Mouse (Mus musculus): Measurements from ENCODE around the gene Zfp275. TPM values are rescaled to one million over a fixed set of nuclear protein-coding genes. Genes with fewer than 3 reads are reported as not detected.
"Not testable (repeated sequence)": the region's sequence is repeated elsewhere in the genome, so short reads cannot be mapped to it uniquely, and the experiment has no call there.

Gene Zfp275
- polyA plus RNA-seq (2014; fragmentation: Nextera tagmentation; extraction: Ambion mirVana): 20.2 and 20.3 TPM in 2 replicates

DNA sequence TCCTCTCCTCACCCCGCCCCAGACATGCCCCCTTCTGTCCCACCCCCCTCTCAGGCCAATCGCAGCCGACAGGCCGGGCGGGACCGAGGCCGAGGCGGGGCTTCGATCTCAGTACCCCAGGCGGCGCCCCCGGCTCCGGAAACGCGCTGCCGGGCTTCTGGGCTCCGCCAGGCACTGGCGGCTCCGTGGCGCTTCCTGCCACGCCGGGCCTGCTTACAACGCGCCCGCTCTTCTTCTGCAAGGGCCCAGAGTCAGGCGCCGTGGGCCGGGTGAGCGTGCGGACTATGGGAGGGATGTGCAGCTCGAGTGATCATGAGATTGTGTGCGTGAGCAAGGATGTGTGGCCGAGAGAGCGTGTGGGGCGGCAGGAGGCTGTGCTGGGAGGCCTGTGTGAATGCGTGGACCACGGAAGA, at the start of gene Zfp275:
Gene Zfp275, plus strand, starts transcription at position 139 of the 413 bp plus-strand sequence.
- 18% methylated on average over 37 of the region's 37 CpGs for WGBS
- H3K4me3 ChIP-seq (ENCODE audit: low read depth, low read length): peak within 1 kb of the TSS; percentile 56
- peak within 1 kb of the TSS; percentile 58 for H3K4me2 ChIP-seq (ENCODE audit: low read depth, low read length)
- H3K27ac ChIP-seq (replicated peaks; ENCODE audit: low read depth, low read length): 0 out of 2 replicates have a peak within 1 kb of the TSS, but pooled peaks have one; percentile 35
- H3K27me3 ChIP-seq (ENCODE audit: control insufficient read depth, insufficient read depth, low read length): no peaks in the 10 kb centered on the region
- H3K4me1 ChIP-seq (ENCODE audit: control insufficient read depth, insufficient read depth, low read length): no peaks in the 10 kb centered on the region
- no peaks in the 10 kb centered on the region for H3K9me3 ChIP-seq (replicated peaks; ENCODE audit: control insufficient read depth, low read length)
- no peaks in the 10 kb centered on the region for H3K36me3 ChIP-seq (replicated peaks; ENCODE audit: control insufficient read depth, insufficient read depth, low read depth, low read length)
- H3K9ac ChIP-seq (replicated peaks; ENCODE audit: low read length): peak within 1 kb of the TSS; percentile 76
- peak; percentile 97 for ATAC-seq (replicated peaks; ENCODE audit: insufficient number of reproducible peaks, low FRiP score, low TSS enrichment, low read depth)
- peak; percentile 80 for DNase-seq (ENCODE audit: low spot score)

DNA sequence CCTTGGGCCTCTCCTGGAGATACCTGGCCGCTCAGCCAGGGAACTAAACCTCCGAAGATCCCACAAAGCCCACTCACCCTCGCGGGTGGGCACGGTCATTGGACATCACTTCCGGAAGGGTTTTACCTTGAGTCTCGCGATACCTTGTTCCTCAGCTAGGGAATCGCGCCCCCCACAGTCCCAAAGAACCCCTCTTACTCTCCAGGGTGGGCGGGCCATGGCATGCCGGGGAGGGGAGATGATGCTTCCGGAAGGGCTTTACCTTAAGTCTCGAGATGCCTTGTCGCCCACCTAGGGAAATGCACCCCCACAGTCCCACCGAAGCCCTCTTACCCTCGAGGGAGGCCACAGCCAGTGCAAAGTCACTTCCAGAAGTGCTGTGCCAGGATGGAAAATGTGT, 49.5 kb upstream of the Zfp275 start, which contains the start of the genes Xlr5a and Xlr5c:
Gene Xlr5a, minus strand, starts transcription at position 101 of the 400 bp plus-strand sequence.
Gene Xlr5c, minus strand, starts transcription at position 101 of the 400 bp plus-strand sequence.
- not testable (repeated sequence) for H3K9me3 ChIP-seq (replicated peaks; ENCODE audit: control insufficient read depth, low read length); H3K4me1 ChIP-seq (ENCODE audit: control insufficient read depth, insufficient read depth, low read length); DNase-seq (ENCODE audit: low spot score); H3K4me2 ChIP-seq (ENCODE audit: low read depth, low read length); ATAC-seq (replicated peaks; ENCODE audit: insufficient number of reproducible peaks, low FRiP score, low TSS enrichment, low read depth); H3K27me3 ChIP-seq (ENCODE audit: control insufficient read depth, insufficient read depth, low read length); H3K4me3 ChIP-seq (ENCODE audit: low read depth, low read length); H3K9ac ChIP-seq (replicated peaks; ENCODE audit: low read length); H3K36me3 ChIP-seq (replicated peaks; ENCODE audit: control insufficient read depth, insufficient read depth, low read depth, low read length); H3K27ac ChIP-seq (replicated peaks; ENCODE audit: low read depth, low read length)
- WGBS: 93% methylated on average over 12 of the region's 17 CpGs

DNA sequence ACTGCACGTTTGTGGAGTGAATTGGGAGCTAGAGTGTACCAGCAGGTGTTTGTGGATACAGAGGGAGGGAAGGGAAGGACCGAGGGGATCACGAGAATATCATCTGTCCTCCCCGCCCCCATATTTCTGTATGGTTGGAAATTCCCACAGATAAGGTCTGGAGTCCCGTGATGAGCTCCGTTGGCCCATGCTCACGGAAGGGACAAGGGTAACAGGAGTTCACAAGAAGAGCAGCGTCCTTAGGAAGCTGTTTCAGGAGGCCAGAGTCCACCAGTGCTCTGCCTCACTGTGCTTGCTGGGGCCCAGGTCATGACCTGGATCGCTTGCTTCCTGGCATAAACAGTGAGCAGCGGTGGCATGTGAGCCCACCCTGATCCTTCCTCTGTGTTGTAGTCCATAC, 46.7 kb upstream of the Zfp275 start:
- H3K27ac ChIP-seq (replicated peaks; ENCODE audit: low read depth, low read length); H3K9me3 ChIP-seq (replicated peaks; ENCODE audit: control insufficient read depth, low read length); H3K27me3 ChIP-seq (ENCODE audit: control insufficient read depth, insufficient read depth, low read length); H3K4me1 ChIP-seq (ENCODE audit: control insufficient read depth, insufficient read depth, low read length); ATAC-seq (replicated peaks; ENCODE audit: insufficient number of reproducible peaks, low FRiP score, low TSS enrichment, low read depth); H3K9ac ChIP-seq (replicated peaks; ENCODE audit: low read length); H3K4me2 ChIP-seq (ENCODE audit: low read depth, low read length); DNase-seq (ENCODE audit: low spot score); H3K36me3 ChIP-seq (replicated peaks; ENCODE audit: control insufficient read depth, insufficient read depth, low read depth, low read length); H3K4me3 ChIP-seq (ENCODE audit: low read depth, low read length): not testable (repeated sequence)
- 79% methylated on average over 6 of the region's 10 CpGs for WGBS

DNA sequence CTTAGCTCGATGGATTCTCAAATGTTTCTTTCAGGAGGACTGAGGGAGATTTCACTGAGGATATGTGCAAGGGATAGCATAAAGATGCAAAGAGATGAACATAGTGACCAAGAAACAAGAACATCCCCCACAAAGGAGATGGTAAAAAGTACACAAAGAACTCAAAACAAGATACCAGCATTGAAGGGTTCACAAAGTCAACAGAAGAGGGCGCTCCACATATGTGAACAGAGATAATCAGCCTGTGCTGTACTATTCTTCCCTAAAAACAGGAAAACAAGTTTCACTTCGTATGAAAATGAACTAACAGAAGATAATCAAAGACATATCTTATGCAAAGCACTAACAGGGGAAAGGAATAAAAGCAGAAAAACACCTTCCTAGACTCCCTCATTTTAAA, 29.9 kb upstream of the Zfp275 start:
- DNase-seq (ENCODE audit: low spot score) (peak; percentile 50), ATAC-seq (replicated peaks; ENCODE audit: insufficient number of reproducible peaks, low FRiP score, low TSS enrichment, low read depth) (no peak)
- no peaks in the 10 kb centered on the region for H3K36me3 ChIP-seq (replicated peaks; ENCODE audit: control insufficient read depth, insufficient read depth, low read depth, low read length)
- no peak overlapping the region for H3K27ac ChIP-seq (replicated peaks; ENCODE audit: low read depth, low read length)
- WGBS: 44% methylated on average over 3 of the region's 3 CpGs
- H3K27me3 ChIP-seq (ENCODE audit: control insufficient read depth, insufficient read depth, low read length): no peaks in the 10 kb centered on the region
- no peaks in the 10 kb centered on the region for H3K9me3 ChIP-seq (replicated peaks; ENCODE audit: control insufficient read depth, low read length)
- no peak overlapping the region for H3K9ac ChIP-seq (replicated peaks; ENCODE audit: low read length)
- no peaks in the 10 kb centered on the region for H3K4me1 ChIP-seq (ENCODE audit: control insufficient read depth, insufficient read depth, low read length)
- H3K4me3 ChIP-seq (ENCODE audit: low read depth, low read length): no peak overlapping the region
- H3K4me2 ChIP-seq (ENCODE audit: low read depth, low read length): no peak overlapping the region

DNA sequence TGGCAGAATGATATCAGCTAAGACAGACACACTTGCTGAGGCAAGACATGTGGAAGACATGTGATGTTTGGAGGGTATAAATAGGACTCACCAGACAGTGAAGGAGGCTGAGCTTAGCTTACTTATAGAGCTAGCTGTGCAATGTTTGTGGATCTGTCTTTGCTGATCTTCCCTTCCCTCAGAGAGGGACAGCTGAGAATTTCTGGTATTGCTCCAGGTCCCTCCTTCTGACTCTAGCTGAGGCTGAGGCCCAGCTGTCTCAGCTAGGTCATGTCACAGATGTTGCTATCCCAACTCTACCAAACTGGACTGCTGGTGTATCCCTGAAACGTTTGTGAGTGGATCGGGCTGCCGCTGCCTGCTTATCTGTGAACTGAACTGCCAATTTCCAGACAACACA, 21.4 kb upstream of the Zfp275 start:
- no peak for ATAC-seq (replicated peaks; ENCODE audit: insufficient number of reproducible peaks, low FRiP score, low TSS enrichment, low read depth)
- H3K27me3 ChIP-seq (ENCODE audit: control insufficient read depth, insufficient read depth, low read length): no peaks in the 10 kb centered on the region
- 60% methylated on average over 3 of the region's 3 CpGs for WGBS

DNA sequence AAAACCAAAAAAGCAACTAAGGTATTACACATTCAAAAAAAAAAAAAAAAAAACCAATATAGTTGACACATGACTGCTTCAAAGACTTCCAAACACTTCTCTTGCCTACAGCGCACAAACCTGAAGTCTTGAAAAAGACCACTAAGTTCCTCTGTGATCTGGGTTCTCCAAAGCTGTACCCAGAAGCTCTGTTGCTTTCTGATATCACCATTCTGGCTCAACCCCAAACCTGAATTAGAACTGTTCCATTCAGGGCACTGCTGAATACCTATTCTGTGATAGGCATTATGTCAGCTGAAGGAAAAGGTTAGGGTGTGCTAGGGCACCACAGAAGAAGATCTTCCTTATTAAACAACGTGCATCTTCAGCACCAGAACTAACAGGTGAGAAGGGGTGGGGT, 15.2 kb upstream of the Zfp275 start:
- WGBS: 65% methylated on average over 2 of the region's 2 CpGs
- H3K4me3 ChIP-seq (ENCODE audit: low read depth, low read length): no peak overlapping the region
- no peaks in the 10 kb centered on the region for H3K4me1 ChIP-seq (ENCODE audit: control insufficient read depth, insufficient read depth, low read length)
- DNase-seq (ENCODE audit: low spot score) (no peak), ATAC-seq (replicated peaks; ENCODE audit: insufficient number of reproducible peaks, low FRiP score, low TSS enrichment, low read depth) (no peak)
- H3K27ac ChIP-seq (replicated peaks; ENCODE audit: low read depth, low read length): no peak overlapping the region
- no peaks in the 10 kb centered on the region for H3K36me3 ChIP-seq (replicated peaks; ENCODE audit: control insufficient read depth, insufficient read depth, low read depth, low read length)
- no peak overlapping the region for H3K4me2 ChIP-seq (ENCODE audit: low read depth, low read length)
- no peaks in the 10 kb centered on the region for H3K27me3 ChIP-seq (ENCODE audit: control insufficient read depth, insufficient read depth, low read length)
- H3K9me3 ChIP-seq (replicated peaks; ENCODE audit: control insufficient read depth, low read length): no peaks in the 10 kb centered on the region
- H3K9ac ChIP-seq (replicated peaks; ENCODE audit: low read length): no peak overlapping the region

More for the DNA sequence above, 21.4 kb upstream of the Zfp275 start:
- Histone ChIP-seq H3K9me3 (replicated peaks; ENCODE audit: control insufficient read depth, low read length) (no peaks in the 10 kb centered on the region), H3K4me2 (ENCODE audit: low read depth, low read length) (no peak overlapping the region), H3K4me3 (ENCODE audit: low read depth, low read length) (no peak overlapping the region), H3K36me3 (replicated peaks; ENCODE audit: control insufficient read depth, insufficient read depth, low read depth, low read length) (no peaks in the 10 kb centered on the region), H3K4me1 (ENCODE audit: control insufficient read depth, insufficient read depth, low read length) (no peaks in the 10 kb centered on the region), H3K27ac (replicated peaks; ENCODE audit: low read depth, low read length) (no peak overlapping the region), H3K9ac (replicated peaks; ENCODE audit: low read length) (no peak overlapping the region)
- no peak for DNase-seq (ENCODE audit: low spot score)

DNA sequence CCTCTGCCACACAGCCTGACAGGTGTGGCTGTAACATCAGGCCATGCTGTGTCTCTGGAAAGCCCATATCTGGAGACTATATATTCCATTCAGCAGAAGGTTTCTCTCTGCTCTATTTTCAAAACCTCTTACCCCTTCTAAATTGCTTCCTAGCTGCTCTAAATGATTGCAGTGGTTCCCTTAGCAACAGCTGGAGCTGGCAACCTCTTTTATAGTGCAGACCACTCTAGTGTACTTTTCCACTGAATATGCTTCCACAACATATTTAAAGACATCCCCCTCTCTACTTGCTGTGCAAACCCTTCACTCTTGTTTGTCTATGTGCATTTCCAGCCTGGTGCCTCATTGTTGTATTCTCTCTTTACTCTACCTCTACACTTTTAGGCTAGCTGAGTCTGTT, 8.9 kb upstream of the Zfp275 start:
- no peak overlapping the region for H3K4me2 ChIP-seq (ENCODE audit: low read depth, low read length)
- H3K27ac ChIP-seq (replicated peaks; ENCODE audit: low read depth, low read length): no peak overlapping the region
- H3K9ac ChIP-seq (replicated peaks; ENCODE audit: low read length): no peak overlapping the region
- DNase-seq (ENCODE audit: low spot score) (no peak), ATAC-seq (replicated peaks; ENCODE audit: insufficient number of reproducible peaks, low FRiP score, low TSS enrichment, low read depth) (no peak)
- H3K4me3 ChIP-seq (ENCODE audit: low read depth, low read length): no peak overlapping the region
- no peaks in the 10 kb centered on the region for H3K27me3 ChIP-seq (ENCODE audit: control insufficient read depth, insufficient read depth, low read length)
- no peaks in the 10 kb centered on the region for H3K4me1 ChIP-seq (ENCODE audit: control insufficient read depth, insufficient read depth, low read length)
- H3K36me3 ChIP-seq (replicated peaks; ENCODE audit: control insufficient read depth, insufficient read depth, low read depth, low read length): no peaks in the 10 kb centered on the region
- H3K9me3 ChIP-seq (replicated peaks; ENCODE audit: control insufficient read depth, low read length): no peaks in the 10 kb centered on the region

DNA sequence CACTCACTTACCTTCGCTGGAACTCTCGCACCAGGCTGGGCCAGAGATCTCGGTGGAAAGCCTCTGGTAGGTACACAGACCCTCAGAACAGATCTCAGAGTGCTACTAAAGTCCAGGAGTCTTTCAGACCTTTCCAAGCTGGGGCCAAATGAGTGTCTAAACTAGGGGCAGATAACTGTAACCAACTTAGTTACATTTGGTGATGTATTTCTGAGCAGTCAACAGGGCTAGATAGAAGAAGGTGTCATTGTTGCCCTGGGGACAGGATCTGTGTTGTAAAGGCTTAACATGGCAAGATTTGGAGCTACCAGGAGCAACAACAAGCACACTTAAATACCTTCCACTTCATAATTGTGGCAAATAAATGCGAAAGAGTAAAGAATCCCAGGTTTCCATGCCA, 5.7 kb upstream of the Zfp275 start, which contains the start of gene Gm45015:
Gene Gm45015, minus strand, starts transcription at position 101 of the 400 bp plus-strand sequence.
- Histone ChIP-seq H3K4me2 (ENCODE audit: low read depth, low read length) (no peak within 1 kb of the TSS), H3K27me3 (ENCODE audit: control insufficient read depth, insufficient read depth, low read length) (no peaks in the 10 kb centered on the region), H3K27ac (replicated peaks; ENCODE audit: low read depth, low read length) (no peak within 1 kb of the TSS), H3K9me3 (replicated peaks; ENCODE audit: control insufficient read depth, low read length) (no peaks in the 10 kb centered on the region), H3K4me1 (ENCODE audit: control insufficient read depth, insufficient read depth, low read length) (no peaks in the 10 kb centered on the region), H3K4me3 (ENCODE audit: low read depth, low read length) (no peak within 1 kb of the TSS), H3K36me3 (replicated peaks; ENCODE audit: control insufficient read depth, insufficient read depth, low read depth, low read length) (no peaks in the 10 kb centered on the region), H3K9ac (replicated peaks; ENCODE audit: low read length) (no peak within 1 kb of the TSS)
- ATAC-seq (replicated peaks; ENCODE audit: insufficient number of reproducible peaks, low FRiP score, low TSS enrichment, low read depth) (no peak), DNase-seq (ENCODE audit: low spot score) (no peak)
- 80% methylated on average over 4 of the region's 4 CpGs for WGBS
